Mouse (Mus musculus) liver, adult 2 months (tissue): ENCODE results near the gene B020031M17Rik.
"Not testable (repeated sequence)": the region's sequence is repeated elsewhere in the genome, so short reads cannot be mapped to it uniquely, and the experiment has no call there.

Source experiments
- CTCF ChIP-seq: fragments of 200-500 bp; IDR thresholded peaks from 2 replicates; pipeline ENCODE4 v1.5.1; 2011; ENCODE audit warnings: low read depth, low read length, control low read depth
- POLR2A ChIP-seq: fragments of 200-500 bp; IDR thresholded peaks from 2 replicates; pipeline ENCODE4 v1.6.1; 2011; ENCODE audit warnings: low read length, control low read depth; ENCODE audit not compliant: insufficient read depth; ENCODE audit errors: extremely low read depth

- not testable (repeated sequence) for TF ChIP-seq POLR2A, CTCF
Observed at GRCm38 (mm10) chr13:119968193-119968592, 17.6 kb upstream of the B020031M17Rik start.
